Mouse (Mus musculus): ENCODE data around the gene Dyrk1a. TPM values are rescaled to one million over a fixed set of nuclear protein-coding genes. Genes with fewer than 3 reads are reported as not detected.

The Dyrk1a gene
- polyA plus RNA-seq, 1 experiment = 20.7 TPM

GRCm38 (mm10) chr16:94633012-94633411, 63.2 kb downstream of the Dyrk1a start:
- no peak overlapping the region for H3K4me2 ChIP-seq (ENCODE audit: low read depth)
- H3ac ChIP-seq (ENCODE audit: control insufficient read depth, insufficient read length) = no peak overlapping the region
- no peaks in the 10 kb centered on the region for H3K36me3 ChIP-seq (ENCODE audit: control insufficient read depth, insufficient read depth)
- H3K27me3 ChIP-seq (ENCODE audit: control insufficient read depth, insufficient read depth, insufficient read length) = no peaks in the 10 kb centered on the region
- TF ChIP-seq MYOD1 (IDR thresholded peaks at IDR 0.05; ENCODE audit: control insufficient read depth in 1 of 3, insufficient read length in 2 of 3, low read depth in 2 of 3) = no peak
- TF ChIP-seq USF1 (IDR thresholded peaks at IDR 0.05; ENCODE audit: low read depth) = no peak
- H3K79me2 ChIP-seq (ENCODE audit: control insufficient read depth, insufficient read depth) = peaks cover 100% of the 10 kb centered on the region
- H3K4me3 ChIP-seq = no peak overlapping the region

DNA sequence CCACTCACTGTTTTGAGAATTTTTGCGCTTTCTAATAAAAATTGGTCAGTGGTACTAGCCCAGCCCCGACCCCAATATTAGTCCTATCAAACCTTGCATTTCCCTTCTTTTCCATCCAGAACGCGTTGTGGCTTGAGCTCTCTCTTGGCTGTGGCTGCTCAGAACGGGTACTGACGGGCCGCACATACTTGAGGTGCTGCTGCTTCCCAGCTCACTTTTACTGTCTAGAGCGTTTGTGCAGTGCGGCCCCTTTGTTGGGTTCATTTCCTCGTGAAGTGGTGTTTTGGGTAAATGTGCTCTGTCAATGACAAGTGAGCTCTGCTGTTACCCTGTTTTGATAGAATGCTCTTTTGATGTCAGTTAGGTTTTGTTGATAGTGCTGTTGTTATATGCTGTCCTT, 67.6 kb downstream of the Dyrk1a start:
- no peaks in the 10 kb centered on the region for H3K27me3 ChIP-seq (ENCODE audit: control insufficient read depth, insufficient read depth, insufficient read length)
- no peak for TF ChIP-seq SRF (IDR thresholded peaks at IDR 0.05; ENCODE audit: control insufficient read depth, insufficient read length, low read depth)
- no peak overlapping the region for H3K4me3 ChIP-seq
- H3K79me2 ChIP-seq (ENCODE audit: control insufficient read depth, insufficient read depth) = peaks cover 100% of the 10 kb centered on the region
- no peaks in the 10 kb centered on the region for H3K36me3 ChIP-seq (ENCODE audit: control insufficient read depth, insufficient read depth)
- no peak overlapping the region for H3K4me2 ChIP-seq (ENCODE audit: low read depth)
- no peak overlapping the region for H3ac ChIP-seq (ENCODE audit: control insufficient read depth, insufficient read length)

- H3K79me2 ChIP-seq (ENCODE audit: control insufficient read depth, insufficient read depth) = peaks cover 100% of the 10 kb centered on the region
- no peak overlapping the region for H3K4me3 ChIP-seq
- no peaks in the 10 kb centered on the region for H3K27me3 ChIP-seq (ENCODE audit: control insufficient read depth, insufficient read depth, insufficient read length)
- TF ChIP-seq TCF12 (IDR thresholded peaks at IDR 0.05; ENCODE audit: insufficient read depth, poor library complexity, severe bottlenecking) = no peak
- no peak for TF ChIP-seq SRF (IDR thresholded peaks at IDR 0.05; ENCODE audit: control insufficient read depth, insufficient read length, low read depth)
- TF ChIP-seq MYOD1 (IDR thresholded peaks at IDR 0.05; ENCODE audit: control insufficient read depth in 1 of 3, insufficient read length in 2 of 3, low read depth in 2 of 3) = no peak
- TF ChIP-seq E2F4 (IDR thresholded peaks at IDR 0.05; ENCODE audit: insufficient read depth) = no peak
- no peak for TF ChIP-seq TCF3 (IDR thresholded peaks at IDR 0.05; ENCODE audit: insufficient read length, low read depth)
- H3K4me2 ChIP-seq (ENCODE audit: low read depth) = no peak overlapping the region
- H3K36me3 ChIP-seq (ENCODE audit: control insufficient read depth, insufficient read depth) = no peaks in the 10 kb centered on the region
- no peak overlapping the region for H3ac ChIP-seq (ENCODE audit: control insufficient read depth, insufficient read length)
Measured at GRCm38 (mm10) chr16:94641799-94642198, 72.0 kb downstream of the Dyrk1a start.

DNA sequence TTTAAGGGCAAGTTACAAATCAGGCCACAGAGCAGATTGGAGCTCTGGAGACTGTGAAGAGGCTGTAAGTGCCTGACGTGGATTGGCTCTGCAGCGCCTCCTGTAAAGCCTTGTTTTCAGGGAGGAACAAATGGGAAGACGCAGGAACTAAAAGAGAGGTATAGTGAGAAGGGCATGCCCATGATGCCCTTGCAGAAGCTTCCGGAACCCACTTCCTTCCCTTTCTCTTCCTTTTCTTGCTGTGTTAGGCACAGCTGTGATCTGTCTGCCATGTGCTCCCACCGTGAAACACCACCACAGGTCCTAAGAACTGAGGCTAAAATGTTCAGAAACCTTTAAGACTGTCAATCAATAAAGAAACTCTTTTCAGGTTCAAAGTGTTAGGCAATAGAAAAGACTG, 77.3 kb downstream of the Dyrk1a start:
- H3K79me2 ChIP-seq (ENCODE audit: control insufficient read depth, insufficient read depth) = peaks cover 100% of the 10 kb centered on the region
- H3K36me3 ChIP-seq (ENCODE audit: control insufficient read depth, insufficient read depth) = no peaks in the 10 kb centered on the region
- no peak overlapping the region for H3K4me3 ChIP-seq
- TF ChIP-seq SRF (IDR thresholded peaks at IDR 0.05; ENCODE audit: control insufficient read depth, insufficient read length, low read depth) (no peak), POLR2A (IDR thresholded peaks at IDR 0.05; ENCODE audit: insufficient read length, low read depth) (no peak), E2F4 (IDR thresholded peaks at IDR 0.05; ENCODE audit: insufficient read depth) (no peak), MAX (IDR thresholded peaks at IDR 0.05; ENCODE audit: low read depth) (no peak)
- H3K4me2 ChIP-seq (ENCODE audit: low read depth) = no peak overlapping the region
- no peak overlapping the region for H3ac ChIP-seq (ENCODE audit: control insufficient read depth, insufficient read length)
- H3K27me3 ChIP-seq (ENCODE audit: control insufficient read depth, insufficient read depth, insufficient read length) = no peaks in the 10 kb centered on the region

DNA sequence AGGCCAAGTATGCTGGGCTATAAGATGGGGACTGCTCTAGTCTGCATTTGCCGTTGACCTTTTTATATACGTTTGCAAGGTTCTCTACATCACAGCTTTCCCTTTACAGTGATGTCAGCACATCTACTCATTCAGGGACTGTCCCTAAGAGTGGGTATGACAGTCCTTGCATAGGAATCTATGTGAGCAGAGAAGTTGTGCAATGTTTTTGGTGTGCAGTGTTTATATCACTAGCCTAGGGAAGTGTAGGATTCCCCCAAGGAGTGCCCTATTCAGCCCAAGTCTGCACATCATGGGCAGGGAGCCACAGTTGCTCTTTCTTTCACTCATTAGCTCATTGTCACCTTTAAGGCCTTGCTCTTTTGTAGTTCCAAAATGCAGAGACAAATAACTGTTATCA, 78.1 kb downstream of the Dyrk1a start:
- H3ac ChIP-seq (ENCODE audit: control insufficient read depth, insufficient read length) = no peak overlapping the region
- H3K4me3 ChIP-seq = no peak overlapping the region
- no peaks in the 10 kb centered on the region for H3K36me3 ChIP-seq (ENCODE audit: control insufficient read depth, insufficient read depth)
- no peaks in the 10 kb centered on the region for H3K27me3 ChIP-seq (ENCODE audit: control insufficient read depth, insufficient read depth, insufficient read length)
- H3K79me2 ChIP-seq (ENCODE audit: control insufficient read depth, insufficient read depth) = peaks cover 100% of the 10 kb centered on the region
- no peak overlapping the region for H3K4me2 ChIP-seq (ENCODE audit: low read depth)
- no peak for TF ChIP-seq TCF12 (IDR thresholded peaks at IDR 0.05; ENCODE audit: insufficient read depth, poor library complexity, severe bottlenecking)
- TF ChIP-seq CEBPB (IDR thresholded peaks at IDR 0.05; ENCODE audit: insufficient read depth, poor library complexity, severe bottlenecking) = 0 out of 2 replicates have a peak, but pooled peaks have one; percentile 20

DNA sequence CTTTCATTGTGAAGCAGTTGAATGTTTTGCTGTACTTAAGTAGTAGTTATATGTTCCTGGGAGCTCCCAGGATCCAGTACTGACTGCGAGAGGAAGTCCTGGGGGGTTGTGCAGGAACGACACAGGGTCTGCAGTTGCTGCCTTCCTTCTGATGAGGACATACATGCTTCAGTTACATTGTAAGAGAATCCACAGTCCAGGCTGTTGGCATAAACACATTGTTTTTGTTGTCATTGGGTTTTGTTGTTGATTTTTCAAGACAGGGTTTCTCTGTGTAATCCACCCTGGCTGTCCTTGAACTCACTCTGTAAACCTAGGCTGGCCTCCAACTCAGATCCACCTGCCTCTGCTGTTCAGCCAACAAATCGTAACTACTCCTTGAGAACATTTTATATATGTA, 80.1 kb downstream of the Dyrk1a start:
- Histone ChIP-seq H3K27me3 (ENCODE audit: control insufficient read depth, insufficient read depth, insufficient read length) (no peaks in the 10 kb centered on the region), H3K4me3 (no peak overlapping the region), H3ac (ENCODE audit: control insufficient read depth, insufficient read length) (no peak overlapping the region), H3K79me2 (ENCODE audit: control insufficient read depth, insufficient read depth) (peaks cover 100% of the 10 kb centered on the region), H3K4me2 (ENCODE audit: low read depth) (no peak overlapping the region), H3K36me3 (ENCODE audit: control insufficient read depth, insufficient read depth) (no peaks in the 10 kb centered on the region)
- TF ChIP-seq MYOG (IDR thresholded peaks at IDR 0.05; ENCODE audit: control insufficient read depth in 1 of 3, insufficient read depth in 1 of 3, insufficient read length in 2 of 3, low read depth in 2 of 3) (no peak), TCF12 (IDR thresholded peaks at IDR 0.05; ENCODE audit: insufficient read depth, poor library complexity, severe bottlenecking) (no peak), POLR2AphosphoS2 (IDR thresholded peaks at IDR 0.05; ENCODE audit: insufficient read length, low read depth) (no peak), MAX (IDR thresholded peaks at IDR 0.05; ENCODE audit: low read depth) (no peak), USF1 (IDR thresholded peaks at IDR 0.05; ENCODE audit: low read depth) (no peak), POLR2A (IDR thresholded peaks at IDR 0.05; ENCODE audit: insufficient read length, low read depth) (no peak), CEBPB (IDR thresholded peaks at IDR 0.05; ENCODE audit: insufficient read depth, poor library complexity, severe bottlenecking) (no peak), TCF3 (IDR thresholded peaks at IDR 0.05; ENCODE audit: insufficient read length, low read depth) (no peak), E2F4 (IDR thresholded peaks at IDR 0.05; ENCODE audit: insufficient read depth) (no peak), MYOD1 (IDR thresholded peaks at IDR 0.05; ENCODE audit: control insufficient read depth in 1 of 3, insufficient read length in 2 of 3, low read depth in 2 of 3) (no peak), REST (IDR thresholded peaks at IDR 0.05; ENCODE audit: insufficient read depth, insufficient read length) (no peak), SRF (IDR thresholded peaks at IDR 0.05; ENCODE audit: control insufficient read depth, insufficient read length, low read depth) (no peak)
